Mouse (Mus musculus): Measurements from ENCODE around the gene Samd11.

The Samd11 gene

DNA sequence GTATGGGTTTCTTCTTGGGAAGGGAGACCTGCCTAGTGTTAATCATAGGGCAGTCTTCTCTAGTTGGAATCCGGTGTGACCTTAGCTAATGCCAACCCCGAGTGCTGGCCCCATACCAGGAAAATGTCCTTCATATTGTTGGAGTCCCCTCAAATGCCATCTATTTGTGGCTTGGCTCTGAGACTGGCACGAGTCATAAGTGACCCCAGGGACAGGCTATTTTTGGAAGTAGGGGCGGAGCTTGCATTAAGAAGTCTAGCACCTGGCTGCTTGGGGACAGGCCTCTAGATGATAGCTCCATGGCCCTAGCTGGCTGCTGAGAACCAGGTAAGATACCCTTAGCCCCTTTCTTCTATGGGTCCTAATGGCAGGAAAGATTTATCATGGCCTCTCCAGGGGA lies 39.8 kb downstream of the Samd11 start, which contains the start of gene Perm1:
Gene Perm1 (plus strand): TSS at position 220 of the 400 bp plus-strand sequence.
- in situ Hi-C loops (cut with MboI, MseI): no loop called here

GRCm38 (mm10) chr4:156213134-156213533 lies 42.3 kb downstream of the Samd11 start:
- in situ Hi-C loops (cut with MboI, MseI): no loop called here

GRCm38 (mm10) chr4:156209963-156210635 lies 45.4 kb downstream of the Samd11 start:
- in situ Hi-C loops (cut with MboI, MseI): no loop called here

GRCm38 (mm10) chr4:156208872-156209271 lies 46.6 kb downstream of the Samd11 start:
- in situ Hi-C loops (cut with MboI, MseI): no loop called here

- in situ Hi-C loops (cut with MboI, MseI): no loop called here
Observed at GRCm38 (mm10) chr4:156203413-156204131, 51.9 kb downstream of the Samd11 start.

GRCm38 (mm10) chr4:156203001-156203412 lies 52.5 kb downstream of the Samd11 start, which contains the start of gene AW011738:
Gene AW011738 (plus strand): TSS chr4:156203304.
- in situ Hi-C loops (cut with MboI, MseI): no loop called here

DNA sequence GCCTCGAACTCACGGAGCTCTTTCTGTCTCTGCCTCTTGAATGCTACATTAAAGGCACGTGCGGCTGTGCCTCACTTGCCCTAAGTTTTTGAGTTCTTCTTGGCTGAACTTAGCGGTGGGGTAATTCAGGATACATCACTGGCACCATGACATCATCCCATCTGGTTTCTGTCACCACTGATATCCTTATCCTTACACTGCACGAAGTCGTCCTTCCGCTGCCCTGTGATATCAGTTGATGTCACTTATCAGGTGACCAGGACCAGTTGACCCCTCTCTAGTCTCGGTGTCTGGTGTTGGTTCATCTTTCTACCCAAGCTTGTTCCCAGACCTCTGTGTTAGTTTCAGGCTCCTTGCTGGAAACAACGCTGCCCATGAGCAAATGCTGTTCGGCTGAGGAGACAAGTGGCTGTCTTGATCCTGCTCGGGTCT lies 53.0 kb downstream of the Samd11 start:
- in situ Hi-C loops (cut with MboI, MseI): no loop called here

DNA sequence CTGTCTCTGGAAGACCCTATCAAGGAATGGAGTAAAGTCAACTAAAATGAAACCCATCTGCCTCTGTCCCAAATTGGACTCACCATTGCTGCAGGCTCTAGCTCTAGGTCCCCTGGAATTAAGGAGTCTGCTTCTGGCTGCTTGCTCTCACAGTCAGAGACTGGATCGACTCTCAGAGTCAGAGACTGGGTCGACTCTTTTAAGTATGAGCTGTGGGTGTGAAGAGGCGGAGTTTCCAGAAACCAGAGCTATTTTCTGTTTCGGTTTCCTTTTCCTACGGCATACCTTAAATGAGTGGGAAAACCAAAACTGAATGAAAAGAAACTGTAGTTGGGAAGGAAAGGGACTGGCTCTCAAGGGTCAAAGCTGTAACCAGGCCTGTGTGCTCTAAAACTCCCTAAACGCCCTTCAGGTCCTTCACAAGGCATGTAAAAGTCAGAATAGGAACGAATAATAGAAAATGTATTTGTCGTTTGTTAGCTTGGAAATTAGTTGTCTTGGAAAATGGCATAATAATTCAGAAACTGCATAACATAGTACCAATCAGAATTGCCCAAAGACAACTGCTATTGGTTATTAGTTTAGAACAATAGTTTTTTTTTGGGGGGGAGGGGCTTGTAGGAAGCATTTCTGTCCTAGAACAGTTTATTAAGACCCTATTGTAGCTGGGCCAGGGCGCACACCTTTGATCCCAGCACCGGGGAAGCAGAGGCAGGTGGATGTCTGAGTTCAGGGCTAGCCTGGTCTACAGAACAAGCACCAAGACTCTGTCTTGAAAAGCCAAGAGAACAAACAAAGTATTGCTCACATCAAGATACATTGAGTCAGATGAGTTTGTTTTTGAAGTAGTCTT lies 54.6 kb downstream of the Samd11 start, which contains the start of gene Isg15:
Gene Isg15 (minus strand): TSS at position 196 of the 853 bp plus-strand sequence.
- in situ Hi-C loops (cut with MboI, MseI): no loop called here

GRCm38 (mm10) chr4:156197829-156198205 lies 57.6 kb downstream of the Samd11 start:
- in situ Hi-C loops (cut with MboI, MseI): no loop called here

GRCm38 (mm10) chr4:156197131-156197828 lies 58.2 kb downstream of the Samd11 start, which contains the start of gene Agrn:
Gene Agrn (minus strand): TSS chr4:156197488.
- in situ Hi-C loops (cut with MboI, MseI): no loop called here
